Mouse (Mus musculus): ENCODE data around the gene Pnkd. TPM values are rescaled to one million over a fixed set of nuclear protein-coding genes. Genes with fewer than 3 reads are reported as not detected.
"Not testable (repeated sequence)": the region's sequence is repeated elsewhere in the genome, so short reads cannot be mapped to it uniquely, and the experiment has no call there.

Gene Pnkd
- polyA plus RNA-seq, 1 experiment from 2014 or later: 108 TPM

DNA sequence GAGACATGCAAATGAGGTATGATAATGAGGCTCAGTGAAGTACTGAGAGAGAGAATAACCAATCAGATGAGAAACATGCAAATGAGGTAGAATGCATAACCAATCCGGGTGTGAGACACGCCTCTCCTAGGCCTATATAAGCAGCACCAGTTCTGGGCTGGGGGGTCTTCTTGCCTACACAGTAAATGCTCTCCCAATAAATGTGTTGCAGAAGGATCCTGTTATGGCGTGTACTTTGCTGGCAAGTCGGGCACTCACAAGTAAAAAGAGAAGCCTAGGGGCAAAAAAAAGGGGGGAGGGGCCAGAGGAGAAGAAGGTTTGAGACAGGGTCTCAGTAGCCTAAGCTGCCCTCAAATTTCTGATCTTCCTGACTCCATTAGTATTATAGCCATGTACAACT is 56.3 kb downstream of the Pnkd start:
- Histone ChIP-seq H3K36me3 (replicated peaks) (peaks cover 26% of the 10 kb centered on the region), H3K4me1 (peaks cover 22% of the 10 kb centered on the region)
- not testable (repeated sequence) for DNase-seq (ENCODE audit: low spot score); H3K27ac ChIP-seq (replicated peaks); H3K9me3 ChIP-seq; H3K27me3 ChIP-seq (replicated peaks; ENCODE audit: low read depth, poor library complexity, severe bottlenecking); H3K4me3 ChIP-seq
- WGBS: 93% methylated on average over 4 of the region's 4 CpGs

DNA sequence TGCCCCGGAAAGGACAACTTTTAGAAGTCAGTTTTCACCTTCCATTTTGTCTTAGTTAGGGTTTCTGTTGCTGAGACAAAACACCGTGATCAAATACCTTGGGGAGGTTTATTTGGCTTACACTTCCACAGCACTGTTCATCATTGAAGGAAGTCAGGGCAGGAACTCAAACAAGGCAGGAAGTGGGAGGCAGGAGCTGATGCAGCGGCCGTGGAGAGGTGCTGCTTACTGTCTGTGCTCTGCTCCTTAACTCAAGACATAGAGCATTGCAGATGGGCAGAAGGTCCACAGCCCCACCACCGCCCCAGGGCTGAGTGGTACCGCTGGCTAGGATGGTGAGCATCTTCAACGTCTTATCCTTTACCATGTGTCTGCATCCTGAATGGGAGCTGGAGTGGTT is 57.2 kb downstream of the Pnkd start:
- Histone ChIP-seq H3K4me1 (peaks cover 22% of the 10 kb centered on the region), H3K36me3 (replicated peaks) (peaks cover 18% of the 10 kb centered on the region; the same call in 1 of the 2 replicates), H3K27me3 (replicated peaks; ENCODE audit: low read depth, poor library complexity, severe bottlenecking) (no peaks in the 10 kb centered on the region), H3K9me3 (no peaks in the 10 kb centered on the region), H3K27ac (replicated peaks) (no peak overlapping the region), H3K4me3 (no peak overlapping the region)
- DNase-seq (ENCODE audit: low spot score): no peak
- 91% methylated on average over 7 of the region's 7 CpGs for WGBS

DNA sequence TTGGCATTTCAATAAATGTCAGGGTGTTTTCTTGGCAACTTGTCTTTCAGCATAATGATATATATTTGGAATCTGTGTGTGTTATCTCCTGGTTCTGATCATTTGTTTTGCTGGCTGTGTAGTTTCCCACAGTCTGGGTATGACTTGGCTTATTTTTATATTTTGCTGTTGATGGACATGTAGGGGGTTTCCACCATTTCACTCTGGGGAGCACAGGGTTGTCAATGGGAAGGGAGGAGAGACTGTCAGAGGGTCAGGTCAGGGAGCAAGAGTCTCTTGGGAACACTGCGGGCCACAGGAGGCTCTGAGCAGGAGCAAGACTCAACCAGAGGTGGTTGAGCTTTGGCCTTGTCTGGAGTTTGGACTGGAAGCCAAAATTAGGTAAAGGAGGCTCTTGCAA is 57.6 kb downstream of the Pnkd start:
- Histone ChIP-seq H3K36me3 (replicated peaks) (peaks cover 21% of the 10 kb centered on the region; the same call in 1 of the 2 replicates), H3K27me3 (replicated peaks; ENCODE audit: low read depth, poor library complexity, severe bottlenecking) (no peaks in the 10 kb centered on the region), H3K27ac (replicated peaks) (no peak overlapping the region), H3K9me3 (no peaks in the 10 kb centered on the region), H3K4me3 (no peak overlapping the region), H3K4me1 (peaks cover 18% of the 10 kb centered on the region)
- WGBS: 89% methylated on average over 1 of the region's 1 CpGs
- DNase-seq (ENCODE audit: low spot score): no peak

- no peaks in the 10 kb centered on the region for H3K9me3 ChIP-seq
- H3K36me3 ChIP-seq (replicated peaks): peaks cover 27% of the 10 kb centered on the region
- H3K4me3 ChIP-seq: no peak overlapping the region
- no peak for DNase-seq (ENCODE audit: low spot score)
- no peaks in the 10 kb centered on the region for H3K27me3 ChIP-seq (replicated peaks; ENCODE audit: low read depth, poor library complexity, severe bottlenecking)
- H3K4me1 ChIP-seq: peaks cover 17% of the 10 kb centered on the region
- H3K27ac ChIP-seq (replicated peaks): peak overlapping the region; percentile 44; the same call in 1 of the 2 replicates
- 80% methylated on average over 5 of the region's 5 CpGs for WGBS
These were observed 58.4 kb downstream of the Pnkd start for GRCm38 (mm10) chr1:74343161-74343560.

DNA sequence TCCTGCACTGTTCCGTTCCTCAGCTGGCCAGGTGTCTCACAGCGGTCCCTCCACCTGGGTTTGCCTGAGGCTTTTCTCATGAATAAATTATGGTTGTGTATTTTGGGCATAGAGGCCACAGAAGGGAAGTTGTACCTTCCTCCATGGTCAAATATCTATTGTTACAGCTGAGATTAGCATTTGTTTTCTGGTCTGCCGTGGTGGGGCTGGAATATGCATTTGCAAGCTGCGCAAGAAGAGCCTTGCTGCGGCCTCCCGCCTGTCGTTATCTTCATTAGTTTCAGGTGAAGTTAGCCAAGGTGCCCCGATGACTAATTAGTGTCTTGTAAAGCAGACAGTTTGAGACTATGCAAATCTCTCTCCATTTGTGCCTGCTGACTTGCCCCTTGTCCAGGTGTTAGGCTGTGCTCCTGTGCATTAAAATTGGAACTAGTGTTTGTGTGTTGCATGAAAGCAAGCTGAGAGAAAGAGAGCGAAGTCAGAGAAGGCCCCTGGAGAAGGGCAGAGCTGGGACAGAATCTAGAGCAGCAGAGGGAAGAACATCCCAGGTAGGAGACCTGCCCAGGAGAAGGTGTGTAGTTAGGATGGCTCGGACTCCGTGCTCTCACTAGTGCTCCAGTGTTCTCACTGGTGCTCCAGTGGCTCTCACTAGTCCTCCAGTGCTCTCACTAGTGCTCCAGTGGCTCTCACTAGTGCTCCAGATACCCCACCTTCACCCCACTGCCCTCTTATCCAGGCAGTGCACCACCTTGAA is 59.6 kb downstream of the Pnkd start:
- H3K9me3 ChIP-seq: no peaks in the 10 kb centered on the region
- 82% methylated on average over 11 of the region's 11 CpGs for WGBS
- no peak overlapping the region for H3K4me3 ChIP-seq
- no peak for DNase-seq (ENCODE audit: low spot score)
- H3K36me3 ChIP-seq (replicated peaks): peaks cover 39% of the 10 kb centered on the region
- H3K27ac ChIP-seq (replicated peaks): no peak overlapping the region
- peaks cover 11% of the 10 kb centered on the region for H3K4me1 ChIP-seq
- H3K27me3 ChIP-seq (replicated peaks; ENCODE audit: low read depth, poor library complexity, severe bottlenecking): no peaks in the 10 kb centered on the region

- no peak for DNase-seq (ENCODE audit: low spot score)
- peaks cover 61% of the 10 kb centered on the region for H3K36me3 ChIP-seq (replicated peaks)
- H3K9me3 ChIP-seq: no peaks in the 10 kb centered on the region
- WGBS: 91% methylated on average over 13 of the region's 13 CpGs
- H3K27me3 ChIP-seq (replicated peaks; ENCODE audit: low read depth, poor library complexity, severe bottlenecking): no peaks in the 10 kb centered on the region
- no peak overlapping the region for H3K27ac ChIP-seq (replicated peaks)
- no peak overlapping the region for H3K4me3 ChIP-seq
- H3K4me1 ChIP-seq: 0 out of 2 replicates have a peak, but pooled peaks cover 3% of the 10 kb centered on the region
These were observed 66.5 kb downstream of the Pnkd start for GRCm38 (mm10) chr1:74351185-74351769.

DNA sequence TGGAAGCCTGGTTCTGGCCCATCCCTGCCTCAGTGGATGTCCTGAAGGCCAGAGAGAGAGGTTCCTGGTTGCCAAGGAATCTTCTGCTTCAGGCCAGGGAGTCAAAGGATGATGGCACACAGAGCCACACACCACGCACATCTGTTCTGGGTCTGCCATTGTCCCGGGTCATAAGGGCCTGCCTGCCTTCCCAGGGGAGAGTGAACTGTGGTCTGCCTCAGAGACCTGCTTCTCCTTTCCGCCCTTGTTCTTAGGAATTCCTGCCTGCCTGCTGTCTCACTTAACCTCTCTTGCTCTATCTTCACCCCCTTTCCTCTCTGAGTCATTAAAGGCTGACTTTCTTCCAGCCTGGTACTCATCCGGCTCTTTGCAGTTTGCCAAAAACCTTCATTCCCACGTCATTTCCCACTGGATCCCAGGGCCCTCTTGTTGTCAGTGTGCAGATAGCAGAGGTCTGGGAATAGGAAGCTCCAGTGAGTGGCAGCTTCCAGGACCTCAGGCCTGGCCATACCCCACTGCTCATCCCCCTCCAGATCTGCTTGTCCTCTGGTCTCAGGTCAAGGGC is 67.9 kb downstream of the Pnkd start:
- Histone ChIP-seq H3K9me3 (no peaks in the 10 kb centered on the region), H3K4me3 (no peak overlapping the region), H3K36me3 (replicated peaks) (peaks cover 55% of the 10 kb centered on the region), H3K27ac (replicated peaks) (no peak overlapping the region), H3K27me3 (replicated peaks; ENCODE audit: low read depth, poor library complexity, severe bottlenecking) (no peaks in the 10 kb centered on the region), H3K4me1 (0 out of 2 replicates have a peak, but pooled peaks cover under 1% of the 10 kb centered on the region)
- DNase-seq (ENCODE audit: low spot score): no peak
- WGBS: 70% methylated on average over 5 of the region's 5 CpGs

- no peak overlapping the region for H3K27ac ChIP-seq (replicated peaks)
- H3K4me3 ChIP-seq: no peak overlapping the region
- 91% methylated on average over 9 of the region's 9 CpGs for WGBS
- no peaks in the 10 kb centered on the region for H3K27me3 ChIP-seq (replicated peaks; ENCODE audit: low read depth, poor library complexity, severe bottlenecking)
- no peak for DNase-seq (ENCODE audit: low spot score)
- no peaks in the 10 kb centered on the region for H3K9me3 ChIP-seq
- peaks cover 47% of the 10 kb centered on the region for H3K36me3 ChIP-seq (replicated peaks)
- no peaks in the 10 kb centered on the region for H3K4me1 ChIP-seq
These were observed 68.9 kb downstream of the Pnkd start for GRCm38 (mm10) chr1:74353453-74354229.

- peaks cover 11% of the 10 kb centered on the region for H3K36me3 ChIP-seq (replicated peaks)
- no peak for DNase-seq (ENCODE audit: low spot score)
- no peak overlapping the region for H3K4me3 ChIP-seq
These were observed 72.8 kb downstream of the Pnkd start for GRCm38 (mm10) chr1:74357531-74357930.

DNA sequence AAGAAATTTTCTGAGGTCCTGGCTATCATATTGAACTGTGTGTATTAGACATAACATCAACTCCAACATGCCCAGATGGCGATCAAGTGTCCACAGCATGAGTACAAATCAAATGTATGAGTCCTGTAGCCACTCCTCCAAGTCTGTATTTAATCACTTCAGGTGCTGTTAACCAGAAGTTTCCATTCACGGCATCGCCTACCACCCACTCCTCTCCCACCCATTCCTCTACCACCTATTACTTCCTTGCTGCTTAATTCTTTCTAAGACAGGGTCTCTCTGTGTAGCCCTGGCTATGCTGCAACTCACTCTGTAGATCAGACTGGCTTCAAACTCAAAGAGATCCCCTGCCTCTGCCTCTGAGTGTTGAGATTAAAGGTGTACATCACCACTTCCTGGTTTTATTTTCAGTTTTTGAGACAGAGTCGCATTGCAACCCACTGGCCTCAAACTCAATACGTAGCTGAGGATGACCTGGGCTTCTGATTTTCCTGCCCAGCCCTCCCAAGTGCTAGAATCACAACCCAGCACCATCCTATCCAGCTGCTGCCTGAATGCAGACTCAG is 75.3 kb downstream of the Pnkd start:
- H3K27me3 ChIP-seq (replicated peaks; ENCODE audit: low read depth, poor library complexity, severe bottlenecking): peaks cover 6% of the 10 kb centered on the region; the same call in 1 of the 2 replicates
- no peaks in the 10 kb centered on the region for H3K9me3 ChIP-seq
- H3K4me1 ChIP-seq: peaks cover 14% of the 10 kb centered on the region
- no peaks in the 10 kb centered on the region for H3K36me3 ChIP-seq (replicated peaks)
- WGBS: 87% methylated on average over 5 of the region's 5 CpGs
- H3K4me3 ChIP-seq: no peak overlapping the region
- no peak for DNase-seq (ENCODE audit: low spot score)
- no peak overlapping the region for H3K27ac ChIP-seq (replicated peaks)

More at GRCm38 (mm10) chr1:74357531-74357930, 72.8 kb downstream of the Pnkd start:
- peaks cover 8% of the 10 kb centered on the region for H3K4me1 ChIP-seq
- H3K27me3 ChIP-seq (replicated peaks; ENCODE audit: low read depth, poor library complexity, severe bottlenecking): 0 out of 2 replicates have a peak, but pooled peaks cover under 1% of the 10 kb centered on the region
- no peaks in the 10 kb centered on the region for H3K9me3 ChIP-seq
- no peak overlapping the region for H3K27ac ChIP-seq (replicated peaks)

DNA sequence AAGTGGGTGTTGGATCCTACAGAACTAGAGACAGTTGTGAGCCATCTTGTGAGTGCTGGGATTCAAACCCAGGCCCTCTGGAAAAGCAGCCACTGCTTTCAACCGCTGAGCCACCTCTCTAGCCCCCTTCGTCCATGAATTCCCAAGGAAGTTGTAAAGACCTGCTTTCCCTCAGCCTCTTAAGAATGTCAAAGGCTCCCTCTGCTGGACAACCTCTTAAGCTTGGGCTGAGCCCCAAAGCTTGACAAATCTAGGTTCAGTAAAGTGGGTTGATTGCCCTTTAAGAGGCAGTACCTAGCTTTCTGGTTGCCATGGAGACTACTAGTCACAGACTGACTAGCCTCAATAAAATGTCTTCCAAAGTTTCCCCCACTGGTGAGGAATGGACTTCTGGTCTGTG is 77.1 kb downstream of the Pnkd start, which contains the start of gene Catip:
Gene Catip, plus strand, starts transcription at position 297 of the 400 bp plus-strand sequence.
- no peaks in the 10 kb centered on the region for H3K36me3 ChIP-seq (replicated peaks)
- peaks cover 14% of the 10 kb centered on the region for H3K4me1 ChIP-seq
- no peaks in the 10 kb centered on the region for H3K9me3 ChIP-seq
- no peak within 1 kb of the TSS for H3K4me3 ChIP-seq
- DNase-seq (ENCODE audit: low spot score): peak; percentile 66
- 1% methylated on average over 2 of the region's 2 CpGs for WGBS
- H3K27ac ChIP-seq (replicated peaks): no peak within 1 kb of the TSS
- H3K27me3 ChIP-seq (replicated peaks; ENCODE audit: low read depth, poor library complexity, severe bottlenecking): peaks cover 10% of the 10 kb centered on the region; the same call in 1 of the 2 replicates
